Mouse (Mus musculus) MEL (cell line): Measurements from ENCODE around the gene Eme2. TPM values are rescaled to one million over a fixed set of nuclear protein-coding genes. Genes with fewer than 3 reads are reported as not detected.

Experiments
- DNase-seq: peaks from one replicate; pipeline ENCODE4 v3.0.0; 2011; ENCODE audit warnings: low read depth, low spot score
- H3K27ac ChIP-seq: 2 replicates; pipeline ENCODE4 v1.5.1; 2012; ENCODE audit warnings: low read depth, mild to moderate bottlenecking, control low read depth, low read length, moderate library complexity; ENCODE audit not compliant: control insufficient read depth
- H3K27me3 ChIP-seq, 2 experiments: fragments of 150-350 bp in 1 of 2; sonication (generic) in 1 of 2; 2 replicates each; pipeline ENCODE4 v1.6.1; 2012; ENCODE audit warnings: low read length in 2 of 2, mild to moderate bottlenecking in 2 of 2, improper control_type of control experiment in 1 of 2, moderate library complexity in 1 of 2; ENCODE audit not compliant: insufficient read depth in 2 of 2, control insufficient read depth in 1 of 2
- H3K36me3 ChIP-seq, 2 experiments: 2 replicates each; pipeline ENCODE4 v1.6.1; 2012 to 2014; ENCODE audit warnings: low read length in 2 of 2, improper control_type of control experiment in 1 of 2, inconsistent platforms in 1 of 2, mild to moderate bottlenecking in 1 of 2; ENCODE audit not compliant: insufficient read depth in 2 of 2, control insufficient read depth in 1 of 2
- H3K4me1 ChIP-seq, 2 experiments: fragments of 150-350 bp in 1 of 2; sonication (generic) in 1 of 2; 2 replicates each; pipeline ENCODE4 v1.6.1; 2012; ENCODE audit warnings: low read length in 2 of 2, improper control_type of control experiment in 1 of 2, mild to moderate bottlenecking in 1 of 2; ENCODE audit not compliant: insufficient read depth in 2 of 2, control insufficient read depth in 1 of 2
- H3K4me3 ChIP-seq, 2 experiments: fragments of 150-350 bp in 1 of 2; sonication (generic) in 1 of 2; 2 replicates each; pipeline ENCODE4 v1.5.1; 2012; ENCODE audit warnings: low read depth in 2 of 2, low read length in 2 of 2, mild to moderate bottlenecking in 2 of 2, moderate library complexity in 2 of 2, control low read depth in 1 of 2, improper control_type of control experiment in 1 of 2; ENCODE audit not compliant: control insufficient read depth in 1 of 2, insufficient read depth in 1 of 2
- H3K79me2 ChIP-seq: 2 replicates; pipeline ENCODE4 v1.6.1; 2012; ENCODE audit warnings: mild to moderate bottlenecking, low read length, moderate library complexity; ENCODE audit not compliant: control insufficient read depth, poor library complexity, insufficient read depth
- H3K9ac ChIP-seq: 2 replicates; pipeline ENCODE4 v1.6.1; 2012; ENCODE audit warnings: low read depth, mild to moderate bottlenecking, control low read depth, low read length, moderate library complexity; ENCODE audit not compliant: control insufficient read depth, poor library complexity, severe bottlenecking
- H3K9me3 ChIP-seq: fragments of 150-350 bp; sonication (generic); replicated peaks from 2 replicates; pipeline ENCODE4 v1.6.1; 2012; ENCODE audit warnings: mild to moderate bottlenecking, low read length, improper control_type of control experiment, moderate library complexity; ENCODE audit not compliant: insufficient read depth
- BHLHE40 ChIP-seq: IDR thresholded peaks from 2 replicates; pipeline ENCODE4 v1.6.1; 2012; ENCODE audit warnings: low read depth, mild to moderate bottlenecking, inconsistent platforms, low read length, improper control_type of control experiment, borderline replicate concordance
- CHD1 ChIP-seq: IDR thresholded peaks from 2 replicates; pipeline ENCODE4 v1.6.1; 2012; ENCODE audit warnings: low read depth, mild to moderate bottlenecking, inconsistent platforms, low read length, improper control_type of control experiment
- CTCF ChIP-seq, 3 experiments: IDR thresholded peaks in 2 of 3; conservative IDR thresholded peaks in 1 of 3; 2 replicates each; pipeline ENCODE4 v1.5.1; 2011 to 2012; ENCODE audit warnings: low read length in 3 of 3, low read depth in 2 of 3, mild to moderate bottlenecking in 2 of 3, improper control_type of control experiment in 1 of 3, inconsistent platforms in 1 of 3, mixed read lengths in 1 of 3, moderate library complexity in 1 of 3; ENCODE audit not compliant: control insufficient read depth in 1 of 3, insufficient read depth in 1 of 3, poor library complexity in 1 of 3, severe bottlenecking in 1 of 3
- EP300 ChIP-seq, 2 experiments: IDR thresholded peaks; 2 replicates each; pipeline ENCODE4 v1.6.1; 2011; ENCODE audit warnings: improper control_type of control experiment in 2 of 2, low read length in 2 of 2, low read depth in 1 of 2, mild to moderate bottlenecking in 1 of 2
- ETS1 ChIP-seq: IDR thresholded peaks from 2 replicates; pipeline ENCODE4 v1.6.1; 2012; ENCODE audit warnings: low read depth, mild to moderate bottlenecking, inconsistent platforms, low read length, improper control_type of control experiment, moderate library complexity
- HCFC1 ChIP-seq: IDR thresholded peaks from 2 replicates; pipeline ENCODE4 v1.6.1; 2012; ENCODE audit warnings: low read depth, mild to moderate bottlenecking, inconsistent platforms, low read length, improper control_type of control experiment, moderate library complexity
- MAX ChIP-seq: IDR thresholded peaks from 2 replicates; pipeline ENCODE4 v1.6.1; 2011; ENCODE audit warnings: low read length, improper control_type of control experiment
- MAZ ChIP-seq: IDR thresholded peaks from 2 replicates; pipeline ENCODE4 v1.6.1; 2012; ENCODE audit warnings: low read depth, mild to moderate bottlenecking, inconsistent platforms, low read length, improper control_type of control experiment
- MEF2A ChIP-seq: IDR thresholded peaks from 2 replicates; pipeline ENCODE4 v1.6.1; 2014; ENCODE audit warnings: low read depth, mild to moderate bottlenecking, inconsistent platforms, low read length, improper control_type of control experiment; ENCODE audit not compliant: poor library complexity, insufficient replicate concordance, severe bottlenecking; ENCODE audit errors: extremely low read depth
- MYB ChIP-seq: IDR thresholded peaks from 2 replicates; pipeline ENCODE4 v1.6.1; 2011; ENCODE audit warnings: mild to moderate bottlenecking, low read depth, low read length, improper control_type of control experiment
- NELFE ChIP-seq: IDR thresholded peaks from 2 replicates; pipeline ENCODE4 v1.6.1; 2011; ENCODE audit warnings: low read depth, low read length, improper control_type of control experiment
- NRF1 ChIP-seq: IDR thresholded peaks from 2 replicates; pipeline ENCODE4 v1.6.1; 2014; ENCODE audit warnings: low read depth, mild to moderate bottlenecking, inconsistent platforms, low read length, improper control_type of control experiment, moderate library complexity; ENCODE audit not compliant: poor library complexity, insufficient read depth, severe bottlenecking
- POLR2A ChIP-seq, 2 experiments: IDR thresholded peaks; 2 replicates each; pipeline ENCODE4 v1.6.1; 2011 to 2012; ENCODE audit warnings: low read length in 2 of 2, mild to moderate bottlenecking in 2 of 2, control low read depth in 1 of 2, improper control_type of control experiment in 1 of 2, low read depth in 1 of 2, moderate library complexity in 1 of 2; ENCODE audit not compliant: control insufficient read depth in 1 of 2, insufficient read depth in 1 of 2, poor library complexity in 1 of 2
- POLR2AphosphoS2 ChIP-seq: IDR thresholded peaks from 2 replicates; pipeline ENCODE4 v1.6.1; 2011; ENCODE audit warnings: low read length, improper control_type of control experiment
- RCOR1 ChIP-seq: IDR thresholded peaks from 2 replicates; pipeline ENCODE4 v1.6.1; 2012; ENCODE audit warnings: low read depth, mild to moderate bottlenecking, inconsistent platforms, low read length, improper control_type of control experiment
- SIN3A ChIP-seq: IDR thresholded peaks from 2 replicates; pipeline ENCODE4 v1.6.1; 2012; ENCODE audit warnings: low read length, improper control_type of control experiment, inconsistent platforms
- TAL1 ChIP-seq: IDR thresholded peaks from 2 replicates; pipeline ENCODE4 v1.6.1; 2012; ENCODE audit warnings: mild to moderate bottlenecking, inconsistent platforms, low read length, moderate library complexity, mixed read lengths
- TBP ChIP-seq: IDR thresholded peaks from 2 replicates; pipeline ENCODE4 v1.8.0; 2011; ENCODE audit warnings: low read depth, low read length, improper control_type of control experiment
- UBTF ChIP-seq: IDR thresholded peaks from 2 replicates; pipeline ENCODE4 v1.6.1; 2012; ENCODE audit warnings: low read depth, mild to moderate bottlenecking, inconsistent platforms, low read length, improper control_type of control experiment, moderate library complexity, borderline replicate concordance; ENCODE audit not compliant: insufficient read depth
- USF2 ChIP-seq, 2 experiments: IDR thresholded peaks; 2 replicates each; pipeline ENCODE4 v1.6.1; 2011 to 2012; ENCODE audit warnings: improper control_type of control experiment in 2 of 2, low read length in 2 of 2, borderline replicate concordance in 1 of 2, inconsistent platforms in 1 of 2, low read depth in 1 of 2, mild to moderate bottlenecking in 1 of 2; ENCODE audit not compliant: insufficient read depth in 1 of 2
- ZKSCAN1 ChIP-seq: IDR thresholded peaks from 2 replicates; pipeline ENCODE4 v1.6.1; 2012; ENCODE audit warnings: low read depth, mild to moderate bottlenecking, inconsistent platforms, low read length, improper control_type of control experiment, moderate library complexity
- polyA plus RNA-seq, 2 experiments: library from polyadenylated mRNA; stranded (reverse) in 1 of 2; unstranded in 1 of 2; fragments of >175 nt in 1 of 2; fragments of >200 nt in 1 of 2; gene quantifications; 2 replicates each; pipeline versions ENCODE4 v1.2.1 to v1.2.4; 2012; ENCODE audit warnings: low replicate concordance in 2 of 2, low read depth in 1 of 2; ENCODE audit not compliant: insufficient read length in 2 of 2, insufficient read depth in 1 of 2, missing spikeins in 1 of 2
- total RNA-seq: library from RNA; depleted of rRNA; stranded (reverse); fragments of 300-350 nt; gene quantifications from 2 replicates; pipeline ENCODE4 v1.2.3, GENCODE M21; 2012

The Eme2 gene
- total and polyA plus RNA-seq, 3 experiments = 15.1 to 26.8 TPM; not detected in 1

GRCm38 (mm10) chr17:24896993-24897269 lies 2.0 kb upstream of the Eme2 start:
- Histone ChIP-seq H3K79me2 (peaks cover 34% of the 10 kb centered on the region), H3K36me3 (peaks cover 0 to 7% of the 10 kb centered on the region in 2 experiments; a peak in 2 of 4 replicates), H3K9ac (peak overlapping the region; percentile 64), H3K9me3 (no peaks in the 10 kb centered on the region), H3K4me3 (peak overlapping the region; percentile 80 to 94), H3K27me3 (no peaks in the 10 kb centered on the region), H3K27ac (no peak overlapping the region), H3K4me1 (peaks cover 0 to 16% of the 10 kb centered on the region in 2 experiments; a peak in 2 of 4 replicates)
- no peak for DNase-seq
- no peak for TF ChIP-seq USF2 (IDR thresholded peaks at IDR 0.05; ENCODE audit: borderline replicate concordance in 1 of 2, insufficient read depth in 1 of 2, low read depth in 1 of 2, low read length in 2 of 2)
- TF ChIP-seq RCOR1 = no peak
- TF ChIP-seq MYB = no peak
- TF ChIP-seq ZKSCAN1 = no peak
- TF ChIP-seq CTCF (IDR thresholded peaks at IDR 0.05 in 2 of 3, conservative IDR thresholded peaks at IDR 0.05 in 1 of 3; ENCODE audit: control insufficient read depth in 1 of 3, insufficient read depth in 1 of 3, low read depth in 2 of 3, low read length in 3 of 3, poor library complexity in 1 of 3, severe bottlenecking in 1 of 3) = no peak
- no peak for TF ChIP-seq EP300 (IDR thresholded peaks at IDR 0.05; ENCODE audit: low read depth in 1 of 2, low read length in 2 of 2)
- TF ChIP-seq CHD1 = no peak
- no peak for TF ChIP-seq BHLHE40
- TF ChIP-seq NELFE = no peak
- TF ChIP-seq TAL1 = no peak
- no peak for TF ChIP-seq UBTF
- TF ChIP-seq ETS1 = no peak
- no peak for TF ChIP-seq MAZ
- TF ChIP-seq MAX = no peak

- Histone ChIP-seq H3K4me3 (peak within 1 kb of the TSS; percentile 80 to 94), H3K9me3 (no peaks in the 10 kb centered on the region), H3K9ac (peak within 1 kb of the TSS; percentile 95), H3K36me3 (peaks cover 0 to 7% of the 10 kb centered on the region in 2 experiments; a peak in 2 of 4 replicates), H3K27me3 (no peaks in the 10 kb centered on the region), H3K27ac (peak within 1 kb of the TSS; percentile 65), H3K4me1 (peaks cover 0 to 16% of the 10 kb centered on the region in 2 experiments; a peak in 2 of 4 replicates), H3K79me2 (peaks cover 34% of the 10 kb centered on the region)
- TF ChIP-seq POLR2AphosphoS2 (peak; percentile 54; the same call in 1 of the 2 replicates), SIN3A (peak; percentile 55), HCFC1 (peak; percentile 70), RCOR1 (no peak), MEF2A (no peak), MAX (0 out of 2 replicates have a peak, but pooled peaks have one; percentile 36), BHLHE40 (0 out of 2 replicates have a peak, but pooled peaks have one; percentile 22), TAL1 (no peak), TBP (0 out of 2 replicates have a peak, but pooled peaks have one; percentile 33), POLR2A (IDR thresholded peaks at IDR 0.05; ENCODE audit: control insufficient read depth in 1 of 2, insufficient read depth in 1 of 2, low read depth in 1 of 2, low read length in 2 of 2, poor library complexity in 1 of 2) (peak in 1 of 2 experiments; percentile 59; a peak in 2 of 4 replicates), NELFE (peak; percentile 50; the same call in 1 of the 2 replicates), CHD1 (no peak), ETS1 (no peak), USF2 (IDR thresholded peaks at IDR 0.05; ENCODE audit: borderline replicate concordance in 1 of 2, insufficient read depth in 1 of 2, low read depth in 1 of 2, low read length in 2 of 2) (no peak), NRF1 (0 out of 2 replicates have a peak, but pooled peaks have one; percentile 26)
- peak; percentile 86 for DNase-seq
Observed at GRCm38 (mm10) chr17:24896241-24896992, 1.5 kb upstream of the Eme2 start, which contains the start of gene Nme3. Gene Nme3 (plus strand): TSS chr17:24896500.
